Mouse (Mus musculus) stomach, embryonic 16.5 days (tissue): ENCODE measurements around the gene Amph. TPM values are rescaled to one million over a fixed set of nuclear protein-coding genes. Genes with fewer than 3 reads are reported as not detected.
A peak's percentile ranks its signal among the peaks of the same experiment; 100 is the strongest.
"Not testable (repeated sequence)": the region's sequence is repeated elsewhere in the genome, so short reads cannot be mapped to it uniquely, and the experiment has no call there.

Experiments used
- ATAC-seq: fragments of 200-750 bp; cut with Nextera tagmentation; 2 replicates; pipeline ENCODE4 v1.8.0; 2017; ENCODE audit warnings: moderate number of reproducible peaks, moderate TSS enrichment; ENCODE audit not compliant: insufficient read depth, low FRiP score
- H3K27ac ChIP-seq: fragments of 300-500 bp; sonication (generic); 2 replicates; pipeline ENCODE4 v1.5.1; 2014; ENCODE audit warnings: low read length
- H3K27me3 ChIP-seq: fragments of 300-500 bp; sonication (generic); 2 replicates; pipeline ENCODE4 v1.6.1; 2014; ENCODE audit warnings: low read length, control low read depth, mixed read lengths; ENCODE audit not compliant: control insufficient read depth, insufficient read depth
- H3K36me3 ChIP-seq: fragments of 300-500 bp; sonication (generic); 2 replicates; pipeline ENCODE4 v1.6.1; 2014; ENCODE audit warnings: low read length; ENCODE audit not compliant: control insufficient read depth, insufficient read depth
- H3K4me1 ChIP-seq: fragments of 300-500 bp; sonication (generic); 2 replicates; pipeline ENCODE4 v1.6.1; 2014; ENCODE audit warnings: low read length, control low read depth, mixed read lengths; ENCODE audit not compliant: control insufficient read depth, insufficient read depth
- H3K4me2 ChIP-seq: fragments of 300-500 bp; sonication (generic); 2 replicates; pipeline ENCODE4 v1.6.1; 2014; ENCODE audit warnings: low read depth, low read length, mixed read lengths
- H3K4me3 ChIP-seq: fragments of 300-500 bp; sonication (generic); replicated peaks from 2 replicates; pipeline ENCODE4 v1.5.1; 2014; ENCODE audit warnings: mild to moderate bottlenecking, low read length
- H3K9ac ChIP-seq: fragments of 300-500 bp; sonication (generic); 2 replicates; pipeline ENCODE4 v1.6.1; 2014; ENCODE audit warnings: low read length
- H3K9me3 ChIP-seq: fragments of 300-500 bp; sonication (generic); replicated peaks from 2 replicates; pipeline ENCODE4 v1.6.1; 2016; ENCODE audit warnings: low read length, control low read depth; ENCODE audit not compliant: control insufficient read depth
- WGBS: fragments of 180-500 bp; shearing (Covaris S2); extraction: QIAGEN DNeasy Blood & Tissue Kit; methylation state at CpG from one replicate; pipeline ENCODE4 v1.1.7; 2014; 5-methylcytosine and 5-hydroxymethylcytosine counted together
- polyA plus RNA-seq: library from polyadenylated mRNA; unstranded; fragments of >200 nt; fragmentation: Nextera tagmentation; extraction: Ambion mirVana; gene quantifications from 2 replicates; pipeline ENCODE4 v1.2.1, GENCODE M21; 2015

The Amph gene
- polyA plus RNA-seq = 2.0 and 2.2 TPM in 2 replicates

- Histone ChIP-seq H3K4me2 (peak within 1 kb of the TSS; percentile 96), H3K9ac (peak within 1 kb of the TSS; percentile 74), H3K4me3 (peak within 1 kb of the TSS; percentile 74), H3K9me3 (no peaks in the 10 kb centered on the region), H3K27ac (no peak within 1 kb of the TSS), H3K36me3 (no peaks in the 10 kb centered on the region), H3K27me3 (peaks cover 12% of the 10 kb centered on the region), H3K4me1 (peaks cover 3% of the 10 kb centered on the region; the same call in 1 of the 2 replicates)
- under 1% methylated on average over 70 of the region's 70 CpGs for WGBS
- ATAC-seq = peak; percentile 87
These were observed at the start of gene Amph for GRCm38 (mm10) chr13:18948171-18949028. TSS of gene Amph (plus strand) at chr13:18948205.

GRCm38 (mm10) chr13:18903623-18904022 is 44.4 kb upstream of the Amph start:
- H3K27ac ChIP-seq = no peak overlapping the region
- WGBS = 85% methylated on average over 6 of the region's 6 CpGs
- no peak overlapping the region for H3K9ac ChIP-seq
- no peak overlapping the region for H3K4me3 ChIP-seq
- no peaks in the 10 kb centered on the region for H3K27me3 ChIP-seq
- H3K36me3 ChIP-seq = no peaks in the 10 kb centered on the region
- no peaks in the 10 kb centered on the region for H3K9me3 ChIP-seq
- H3K4me1 ChIP-seq = no peaks in the 10 kb centered on the region
- no peak for ATAC-seq
- H3K4me2 ChIP-seq = no peak overlapping the region

GRCm38 (mm10) chr13:18914774-18915173 is 33.2 kb upstream of the Amph start:
- H3K4me2 ChIP-seq = no peak overlapping the region
- H3K9me3 ChIP-seq = no peaks in the 10 kb centered on the region
- WGBS = 71% methylated on average over 4 of the region's 4 CpGs
- no peak overlapping the region for H3K27ac ChIP-seq
- no peak overlapping the region for H3K9ac ChIP-seq
- no peaks in the 10 kb centered on the region for H3K36me3 ChIP-seq
- no peaks in the 10 kb centered on the region for H3K27me3 ChIP-seq
- H3K4me1 ChIP-seq = no peaks in the 10 kb centered on the region
- ATAC-seq = no peak
- no peak overlapping the region for H3K4me3 ChIP-seq

GRCm38 (mm10) chr13:18933191-18933590 is 14.8 kb upstream of the Amph start:
- H3K27ac ChIP-seq, H3K9me3 ChIP-seq: not testable (repeated sequence)

GRCm38 (mm10) chr13:18947686-18948085 is 319 bp upstream of the Amph start:
- peaks cover 3% of the 10 kb centered on the region; the same call in 1 of the 2 replicates for H3K4me1 ChIP-seq
- WGBS = 21% methylated on average over 5 of the region's 5 CpGs
- no peak overlapping the region for H3K9ac ChIP-seq
- H3K27me3 ChIP-seq = peaks cover 12% of the 10 kb centered on the region
- no peak overlapping the region for H3K27ac ChIP-seq
- peak overlapping the region; percentile 96 for H3K4me2 ChIP-seq
- no peak for ATAC-seq
- no peaks in the 10 kb centered on the region for H3K36me3 ChIP-seq
- H3K4me3 ChIP-seq = peak overlapping the region; percentile 74
- no peaks in the 10 kb centered on the region for H3K9me3 ChIP-seq

More at GRCm38 (mm10) chr13:18933191-18933590, 14.8 kb upstream of the Amph start:
- H3K36me3 ChIP-seq, H3K4me1 ChIP-seq, H3K27me3 ChIP-seq, H3K4me2 ChIP-seq, H3K9ac ChIP-seq, ATAC-seq, H3K4me3 ChIP-seq: not testable (repeated sequence)
- WGBS = 53% methylated on average over 1 of the region's 2 CpGs

GRCm38 (mm10) chr13:18949029-18949350 is 985 bp downstream of the Amph start:
- Histone ChIP-seq H3K9me3 (no peaks in the 10 kb centered on the region), H3K27ac (no peak overlapping the region), H3K27me3 (peaks cover 12% of the 10 kb centered on the region), H3K36me3 (no peaks in the 10 kb centered on the region), H3K4me2 (peak overlapping the region; percentile 96), H3K9ac (no peak overlapping the region), H3K4me1 (peaks cover 3% of the 10 kb centered on the region; the same call in 1 of the 2 replicates), H3K4me3 (peak overlapping the region; percentile 74)
- ATAC-seq = no peak
- WGBS = 8% methylated on average over 5 of the region's 5 CpGs

GRCm38 (mm10) chr13:18949626-18950200 is 1.7 kb downstream of the Amph start:
- WGBS = 33% methylated on average over 11 of the region's 11 CpGs
- no peak for ATAC-seq
- no peak overlapping the region for H3K4me3 ChIP-seq

GRCm38 (mm10) chr13:18953575-18953974 is 5.6 kb downstream of the Amph start:
- H3K36me3 ChIP-seq = no peaks in the 10 kb centered on the region
- WGBS = 81% methylated on average over 4 of the region's 4 CpGs
- H3K27ac ChIP-seq = no peak overlapping the region
- no peak for ATAC-seq
- no peak overlapping the region for H3K4me3 ChIP-seq
- no peaks in the 10 kb centered on the region for H3K9me3 ChIP-seq
- H3K9ac ChIP-seq = no peak overlapping the region
- peaks cover 7% of the 10 kb centered on the region for H3K27me3 ChIP-seq
- peaks cover 2% of the 10 kb centered on the region; the same call in 1 of the 2 replicates for H3K4me1 ChIP-seq
- no peak overlapping the region for H3K4me2 ChIP-seq

More at GRCm38 (mm10) chr13:18949626-18950200, 1.7 kb downstream of the Amph start:
- no peaks in the 10 kb centered on the region for H3K36me3 ChIP-seq
- no peak overlapping the region for H3K9ac ChIP-seq
- no peaks in the 10 kb centered on the region for H3K9me3 ChIP-seq
- H3K27me3 ChIP-seq = peaks cover 12% of the 10 kb centered on the region
- H3K4me1 ChIP-seq = peaks cover 3% of the 10 kb centered on the region; the same call in 1 of the 2 replicates
- H3K27ac ChIP-seq = no peak overlapping the region
- H3K4me2 ChIP-seq = peak overlapping the region; percentile 96; the same call in 1 of the 2 replicates
